Mouse (Mus musculus) heart, postnatal 25 days (tissue): ENCODE results near the gene Vmn1r69. TPM values are rescaled to one million over a fixed set of nuclear protein-coding genes. Genes with fewer than 3 reads are reported as not detected.

ENCODE experiments used
- DNase-seq: peaks from one replicate; pipeline ENCODE4 v3.0.0; 2022; ENCODE audit warnings: low spot score
- intact Hi-C: fragments of 180-260 bp; cut with DNase I; formaldehyde crosslinking; loops from one replicate; pipeline ENCODE4 v1.15.1; 2025
- total RNA-seq, 2 experiments: library from RNA; stranded (reverse); gene quantifications; 2 replicates each; pipeline ENCODE4 v1.2.3; 2021

Vmn1r69 gene
- total RNA-seq, result not detected

DNA sequence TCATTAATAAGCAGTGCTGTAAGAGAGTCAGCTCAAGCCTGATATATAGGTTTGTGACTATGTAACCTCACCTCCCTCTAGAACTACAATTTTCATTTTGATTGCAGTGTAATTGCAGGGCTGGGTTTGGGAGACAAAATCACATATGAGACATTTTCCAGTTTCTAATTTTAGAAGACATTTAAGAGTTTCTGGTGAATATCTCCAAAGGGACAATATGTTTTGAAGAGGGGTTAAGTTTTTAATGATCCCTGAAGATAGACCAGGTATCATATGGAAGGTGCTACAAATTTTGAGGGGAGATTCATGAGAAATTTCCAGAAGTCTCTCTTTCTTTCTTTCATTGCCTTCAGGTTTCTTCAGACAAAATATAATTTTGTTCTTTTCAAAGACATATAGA, at the start of gene Vmn1r69:
Vmn1r69 (minus strand) TSS at position 101 of the 400 bp plus-strand sequence.
- no peak for DNase-seq
- intact Hi-C loops, result no loop called here

GRCm38 (mm10) chr7:10631232-10631631, 17.8 kb upstream of the Vmn1r69 start, which contains the start of gene Vmn1r70:
Gene Vmn1r70 (plus strand): TSS chr7:10631532.
- DNase-seq, result no peak
- intact Hi-C loops, result no loop called here

DNA sequence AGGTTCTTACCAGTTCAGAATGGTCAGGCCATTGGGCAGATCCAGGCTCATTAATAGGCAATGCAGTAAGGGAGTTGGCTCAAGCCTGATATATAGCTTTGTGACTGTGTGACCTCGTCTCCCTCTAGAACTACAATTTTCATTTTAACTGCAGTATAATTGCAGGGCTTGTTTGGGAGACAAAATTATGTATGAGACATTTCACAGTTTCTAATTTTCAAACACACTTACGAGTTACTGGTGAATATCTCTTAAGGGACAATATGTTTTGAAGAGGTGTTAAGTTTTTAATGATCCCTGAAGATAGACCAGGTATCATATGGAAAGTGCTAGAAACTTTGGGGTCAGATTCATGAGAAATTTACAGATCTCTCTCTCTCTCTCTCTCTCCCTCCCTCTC, 55.1 kb downstream of the Vmn1r69 start, which contains the start of gene Vmn1r68:
Vmn1r68 (minus strand) TSS at position 101 of the 400 bp plus-strand sequence.
- no peak for DNase-seq
- intact Hi-C loops, result no loop called here

Other genes with a start within 250 kb of the Vmn1r69 start
- gene Vmn1r67, start 170.3 kb downstream of the Vmn1r69 start, total RNA-seq, result not detected
- 1 to 10 TPM; 1.8 to 2.1 TPM for gene Zik1, start 118.3 kb downstream of the Vmn1r69 start, total RNA-seq
- not detected for gene Vmn1r68, start 55.2 kb downstream of the Vmn1r69 start, total RNA-seq
- gene Vmn1r70, start 17.9 kb upstream of the Vmn1r69 start, total RNA-seq, result not detected
- not detected for gene Nlrp4b, start 74.1 kb upstream of the Vmn1r69 start, total RNA-seq
- gene Vmn1r71, start 140.7 kb upstream of the Vmn1r69 start, total RNA-seq, result not detected